Mouse (Mus musculus) cerebral cortex, adult 2 months (tissue): ENCODE data around the gene Hbb-bt.

Experiments used
- WGBS: fragments of 180-500 bp; shearing (Covaris S2); methylation state at CpG from one replicate; pipeline ENCODE4 v1.1.7; 2018; 5-methylcytosine and 5-hydroxymethylcytosine counted together

Hbb-bt gene

GRCm38 (mm10) chr7:103808971-103809800 is 4.6 kb downstream of the Hbb-bt start:
- WGBS = 67% methylated on average over 5 of the region's 5 CpGs

GRCm38 (mm10) chr7:103808120-103808519 is 5.7 kb downstream of the Hbb-bt start:
- WGBS = 72% methylated on average over 2 of the region's 2 CpGs

GRCm38 (mm10) chr7:103806856-103807255 is 6.9 kb downstream of the Hbb-bt start:
- WGBS = 41% methylated on average over 1 of the region's 1 CpGs

- WGBS = 26% methylated on average over 4 of the region's 4 CpGs
Measured at GRCm38 (mm10) chr7:103792669-103793388, 21.0 kb downstream of the Hbb-bt start.

GRCm38 (mm10) chr7:103791721-103792120 is 22.1 kb downstream of the Hbb-bt start, which contains the start of gene Olfr67:
Olfr67 (minus strand) TSS chr7:103791821.
- WGBS = 58% methylated on average over 3 of the region's 3 CpGs

GRCm38 (mm10) chr7:103779598-103779997 is 34.2 kb downstream of the Hbb-bt start, which contains the start of gene Olfr68:
Olfr68 (minus strand) TSS chr7:103779698.
- WGBS = 75% methylated on average over 3 of the region's 3 CpGs

- WGBS = 83% methylated on average over 4 of the region's 4 CpGs
Measured at GRCm38 (mm10) chr7:103777652-103778051, 36.1 kb downstream of the Hbb-bt start.

- 76% methylated on average over 2 of the region's 2 CpGs for whole genome bisulfite sequencing
Measured at GRCm38 (mm10) chr7:103771494-103771893, 42.3 kb downstream of the Hbb-bt start, which contains the start of gene Olfr69. Olfr69 (minus strand) TSS chr7:103771594.

GRCm38 (mm10) chr7:103767687-103768086 is 46.1 kb downstream of the Hbb-bt start:
- WGBS = 92% methylated on average over 6 of the region's 6 CpGs
